Mouse (Mus musculus): ENCODE measurements around the gene Hoxa5. TPM values are rescaled to one million over a fixed set of nuclear protein-coding genes. Genes with fewer than 3 reads are reported as not detected.

Hoxa5 gene
- polyA plus RNA-seq, 1 experiment from 2014 or later: not detected

- Histone ChIP-seq H3K27ac (ENCODE audit: low read depth, low read length) (no peak overlapping the region), H3K27me3 (replicated peaks; ENCODE audit: control insufficient read depth, insufficient read depth, low read length) (peaks cover 93% of the 10 kb centered on the region), H3K36me3 (ENCODE audit: control insufficient read depth, insufficient read depth, low read length) (no peaks in the 10 kb centered on the region), H3K4me2 (ENCODE audit: low read length) (no peak overlapping the region), H3K4me1 (ENCODE audit: control insufficient read depth, insufficient read depth, low read length) (no peaks in the 10 kb centered on the region), H3K4me3 (ENCODE audit: low read depth, low read length) (no peak overlapping the region), H3K9me3 (replicated peaks; ENCODE audit: control insufficient read depth, low read length) (no peaks in the 10 kb centered on the region), H3K9ac (ENCODE audit: low read length) (no peak overlapping the region)
- no peak for DNase-seq (ENCODE audit: low spot score)
- ATAC-seq: no peak
- under 1% methylated on average over 44 of the region's 44 CpGs for WGBS
Observed at GRCm38 (mm10) chr6:52229558-52230416, 25.4 kb upstream of the Hoxa5 start.

- ATAC-seq (no peak), DNase-seq (ENCODE audit: low spot score) (no peak)
- Histone ChIP-seq H3K36me3 (ENCODE audit: control insufficient read depth, insufficient read depth, low read length) (no peaks in the 10 kb centered on the region), H3K4me3 (ENCODE audit: low read depth, low read length) (no peak overlapping the region), H3K27ac (ENCODE audit: low read depth, low read length) (no peak overlapping the region), H3K4me2 (ENCODE audit: low read length) (no peak overlapping the region), H3K27me3 (replicated peaks; ENCODE audit: control insufficient read depth, insufficient read depth, low read length) (peaks cover 93% of the 10 kb centered on the region), H3K9ac (ENCODE audit: low read length) (no peak overlapping the region), H3K9me3 (replicated peaks; ENCODE audit: control insufficient read depth, low read length) (no peaks in the 10 kb centered on the region), H3K4me1 (ENCODE audit: control insufficient read depth, insufficient read depth, low read length) (no peaks in the 10 kb centered on the region)
- WGBS: 1% methylated on average over 38 of the region's 38 CpGs
Observed at GRCm38 (mm10) chr6:52228475-52229465, 24.4 kb upstream of the Hoxa5 start.

- Histone ChIP-seq H3K27me3 (replicated peaks; ENCODE audit: control insufficient read depth, insufficient read depth, low read length) (peaks cover 93% of the 10 kb centered on the region), H3K9ac (ENCODE audit: low read length) (no peak overlapping the region), H3K4me1 (ENCODE audit: control insufficient read depth, insufficient read depth, low read length) (no peaks in the 10 kb centered on the region), H3K9me3 (replicated peaks; ENCODE audit: control insufficient read depth, low read length) (no peaks in the 10 kb centered on the region), H3K4me3 (ENCODE audit: low read depth, low read length) (no peak overlapping the region), H3K4me2 (ENCODE audit: low read length) (no peak overlapping the region), H3K27ac (ENCODE audit: low read depth, low read length) (no peak overlapping the region), H3K36me3 (ENCODE audit: control insufficient read depth, insufficient read depth, low read length) (no peaks in the 10 kb centered on the region)
- ATAC-seq: no peak
- WGBS: 2% methylated on average over 11 of the region's 11 CpGs
- no peak for DNase-seq (ENCODE audit: low spot score)
Observed at GRCm38 (mm10) chr6:52227470-52228222, 23.3 kb upstream of the Hoxa5 start.

- DNase-seq (ENCODE audit: low spot score): no peak
- Histone ChIP-seq H3K4me1 (ENCODE audit: control insufficient read depth, insufficient read depth, low read length) (no peaks in the 10 kb centered on the region), H3K4me2 (ENCODE audit: low read length) (no peak overlapping the region), H3K27me3 (replicated peaks; ENCODE audit: control insufficient read depth, insufficient read depth, low read length) (peaks cover 93% of the 10 kb centered on the region), H3K9ac (ENCODE audit: low read length) (no peak overlapping the region), H3K9me3 (replicated peaks; ENCODE audit: control insufficient read depth, low read length) (no peaks in the 10 kb centered on the region), H3K36me3 (ENCODE audit: control insufficient read depth, insufficient read depth, low read length) (no peaks in the 10 kb centered on the region), H3K4me3 (ENCODE audit: low read depth, low read length) (no peak overlapping the region), H3K27ac (ENCODE audit: low read depth, low read length) (no peak overlapping the region)
- 3% methylated on average over 26 of the region's 26 CpGs for WGBS
- ATAC-seq: no peak
Observed at GRCm38 (mm10) chr6:52226569-52227257, 22.3 kb upstream of the Hoxa5 start.

GRCm38 (mm10) chr6:52225612-52226568, 21.5 kb upstream of the Hoxa5 start:
- Histone ChIP-seq H3K4me1 (ENCODE audit: control insufficient read depth, insufficient read depth, low read length) (peaks cover 2% of the 10 kb centered on the region; the same call in 1 of the 2 replicates), H3K9me3 (replicated peaks; ENCODE audit: control insufficient read depth, low read length) (no peaks in the 10 kb centered on the region), H3K36me3 (ENCODE audit: control insufficient read depth, insufficient read depth, low read length) (no peaks in the 10 kb centered on the region), H3K4me2 (ENCODE audit: low read length) (no peak overlapping the region), H3K27ac (ENCODE audit: low read depth, low read length) (no peak overlapping the region), H3K9ac (ENCODE audit: low read length) (no peak overlapping the region), H3K27me3 (replicated peaks; ENCODE audit: control insufficient read depth, insufficient read depth, low read length) (peaks cover 97% of the 10 kb centered on the region), H3K4me3 (ENCODE audit: low read depth, low read length) (no peak overlapping the region)
- no peak for DNase-seq (ENCODE audit: low spot score)
- WGBS: 3% methylated on average over 69 of the region's 69 CpGs
- no peak for ATAC-seq

GRCm38 (mm10) chr6:52224895-52225611, 20.7 kb upstream of the Hoxa5 start:
- H3K4me3 ChIP-seq (ENCODE audit: low read depth, low read length): no peak overlapping the region
- no peak overlapping the region for H3K4me2 ChIP-seq (ENCODE audit: low read length)
- H3K9ac ChIP-seq (ENCODE audit: low read length): no peak overlapping the region
- H3K27ac ChIP-seq (ENCODE audit: low read depth, low read length): no peak overlapping the region
- ATAC-seq (no peak), DNase-seq (ENCODE audit: low spot score) (no peak)
- H3K36me3 ChIP-seq (ENCODE audit: control insufficient read depth, insufficient read depth, low read length): no peaks in the 10 kb centered on the region
- H3K4me1 ChIP-seq (ENCODE audit: control insufficient read depth, insufficient read depth, low read length): peaks cover 2% of the 10 kb centered on the region; the same call in 1 of the 2 replicates
- H3K27me3 ChIP-seq (replicated peaks; ENCODE audit: control insufficient read depth, insufficient read depth, low read length): peaks cover 99% of the 10 kb centered on the region
- WGBS: 1% methylated on average over 36 of the region's 36 CpGs
- H3K9me3 ChIP-seq (replicated peaks; ENCODE audit: control insufficient read depth, low read length): no peaks in the 10 kb centered on the region

All from forebrain, embryonic 14.5 days (tissue).